Mouse (Mus musculus) WW6 (cell line): Measurements from ENCODE around the gene Asic5.

ENCODE experiments used
- DNase-seq: peaks from one replicate; pipeline ENCODE4 v3.0.0-alpha.2; 2013; ENCODE audit warnings: low read depth, low spot score

Gene Asic5

DNA sequence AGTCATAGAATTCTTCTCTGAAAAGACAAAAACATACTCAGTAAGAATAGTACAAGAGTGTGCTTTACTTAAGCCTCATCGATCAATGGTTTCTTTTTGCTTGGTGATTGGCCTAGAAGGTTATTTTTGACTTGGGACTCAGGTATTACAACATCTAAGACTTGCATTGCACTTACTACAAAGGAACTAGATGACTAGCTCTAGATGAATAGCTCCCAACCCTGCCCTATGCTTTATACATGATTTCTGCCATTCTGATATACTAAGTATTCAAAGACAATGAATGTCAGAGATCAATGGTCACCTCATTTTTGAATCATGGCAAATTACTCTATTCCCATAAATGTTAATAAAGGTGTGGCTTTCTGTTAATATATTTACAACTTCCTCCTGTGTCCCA lies 24.9 kb downstream of the Asic5 start:
- DNase-seq = no peak

- DNase-seq = no peak
Measured at GRCm38 (mm10) chr3:82014148-82014703, 32.1 kb downstream of the Asic5 start.

GRCm38 (mm10) chr3:82022421-82022920 lies 40.4 kb downstream of the Asic5 start:
- DNase-seq = no peak

DNA sequence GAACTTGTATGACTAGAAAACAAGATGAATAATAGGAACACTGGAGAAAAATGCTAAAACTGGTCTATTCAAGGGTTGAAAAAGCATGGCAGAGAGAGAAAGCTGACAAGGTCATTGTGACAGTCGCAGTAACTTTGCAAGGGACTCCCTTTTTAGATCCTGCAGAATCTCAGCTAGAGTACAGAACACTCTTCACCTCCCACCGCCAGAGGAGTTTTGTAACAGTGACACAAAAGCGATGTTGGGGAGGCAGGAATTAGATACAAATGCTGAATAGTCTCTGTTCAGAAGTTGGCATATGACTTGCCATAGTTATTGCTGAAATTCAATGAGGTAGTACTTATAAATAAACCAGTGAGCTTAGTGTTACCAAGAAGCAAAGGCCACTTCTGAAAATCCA lies 41.0 kb downstream of the Asic5 start:
- DNase-seq = no peak

GRCm38 (mm10) chr3:82027286-82027685 lies 45.2 kb downstream of the Asic5 start:
- DNase-seq = no peak

DNA sequence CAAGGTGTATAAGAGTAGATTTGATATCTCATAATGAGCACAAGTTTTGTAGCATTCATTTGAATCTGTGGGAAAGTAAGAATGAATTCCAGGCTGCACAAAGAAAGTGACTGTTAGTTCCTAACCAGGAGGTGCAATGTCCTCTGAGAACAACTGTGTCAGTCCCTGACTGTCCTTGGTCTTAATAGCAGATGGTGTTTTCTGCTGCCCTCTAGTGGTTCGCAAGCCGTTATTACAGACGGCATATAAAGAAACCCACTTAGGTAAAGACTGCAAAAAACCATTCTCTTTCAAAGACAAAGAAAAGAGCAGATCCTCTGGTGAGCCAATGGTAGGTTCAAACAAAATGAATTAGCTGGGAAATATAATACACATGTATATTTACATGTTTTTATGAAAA lies 47.1 kb downstream of the Asic5 start:
- DNase-seq = peak; percentile 7

DNA sequence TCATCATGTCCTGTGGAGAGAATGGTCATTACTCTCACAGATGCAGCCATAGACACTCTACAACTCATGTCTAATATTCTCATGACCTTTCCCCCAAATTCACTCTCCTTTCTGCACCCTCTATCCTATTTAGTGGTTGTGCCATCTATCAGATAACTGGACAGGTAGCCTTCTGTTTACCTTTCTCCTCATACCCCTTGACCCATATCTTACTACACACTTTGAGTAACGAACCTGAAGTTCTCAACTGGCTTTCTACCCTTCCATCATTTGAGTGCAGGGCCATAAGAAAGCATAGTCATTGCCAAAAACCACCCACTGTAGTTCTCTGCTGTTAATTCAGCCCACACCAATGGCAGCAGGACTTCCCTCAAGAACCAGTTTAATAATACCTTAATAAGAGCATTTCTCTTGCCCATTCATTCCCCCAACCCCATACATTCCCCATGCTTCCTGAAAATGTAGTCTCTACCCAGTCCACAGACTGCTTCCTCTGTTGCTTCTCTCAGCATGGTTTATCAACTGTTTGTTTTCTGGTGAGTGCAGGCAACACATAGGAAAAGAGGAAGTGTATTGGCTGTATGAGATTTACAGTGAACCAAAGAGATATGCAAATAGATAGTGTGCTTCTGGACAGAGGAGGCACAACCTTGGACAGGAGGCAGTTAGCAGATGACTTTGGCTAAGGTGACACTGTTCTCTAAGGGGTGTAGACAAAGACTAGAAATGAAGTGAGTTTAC lies 48.1 kb downstream of the Asic5 start:
- DNase-seq = no peak

DNA sequence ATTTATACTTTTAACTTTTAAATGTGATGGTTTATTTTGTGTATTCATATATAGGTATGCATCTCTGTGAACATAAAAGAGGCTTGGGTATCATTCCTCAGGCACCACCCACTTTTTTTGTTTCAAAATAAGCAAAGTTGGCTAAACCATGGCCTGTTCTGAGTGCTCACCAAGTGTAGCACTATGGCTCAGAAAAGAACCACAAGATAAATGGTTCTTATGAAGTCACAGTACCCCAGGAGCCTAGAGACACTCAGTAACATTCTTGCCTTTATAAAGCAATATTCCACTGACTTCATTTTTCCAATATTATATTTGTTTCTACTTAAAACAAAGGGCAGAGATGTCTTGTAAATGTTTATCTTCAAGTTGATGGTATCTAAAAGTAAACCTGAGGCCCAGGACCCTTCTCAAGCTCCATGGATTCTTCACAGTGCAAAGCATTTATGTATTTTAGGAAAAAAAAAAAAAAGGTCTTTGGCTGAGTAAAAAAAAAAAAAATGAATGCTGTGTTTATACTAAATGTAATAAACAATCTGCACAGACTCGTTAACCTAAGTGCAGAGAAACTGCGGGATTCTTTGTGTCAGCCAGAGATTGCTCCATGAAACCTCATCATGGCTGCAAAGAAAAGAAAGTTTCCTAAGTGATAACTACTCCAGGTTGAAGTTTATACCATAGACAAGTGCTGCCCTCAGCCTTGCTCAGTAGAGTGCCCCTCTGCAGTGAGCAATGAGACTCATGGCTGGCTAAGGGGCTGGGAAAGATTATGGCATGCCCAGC lies 54.4 kb downstream of the Asic5 start:
- no peak for DNase-seq

DNA sequence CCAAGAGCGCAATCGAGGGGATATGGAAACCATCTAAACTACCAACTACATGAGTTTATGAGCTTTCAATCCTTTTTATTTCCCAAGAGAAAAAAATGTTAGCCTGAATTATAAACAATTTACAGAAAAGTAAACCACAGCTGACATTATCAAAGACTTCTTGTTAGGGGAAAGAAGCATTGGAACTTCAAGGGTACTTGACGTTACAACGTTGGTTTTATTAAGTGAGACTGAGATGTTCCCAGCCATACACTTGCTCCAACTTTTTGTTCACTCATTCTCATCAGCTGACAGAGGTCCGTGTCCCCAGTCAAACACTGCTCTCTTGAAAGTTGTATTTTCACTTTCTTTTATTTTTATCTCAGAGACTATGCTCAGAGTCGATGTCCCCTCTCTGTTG lies 61.6 kb downstream of the Asic5 start:
- no peak for DNase-seq

- DNase-seq = no peak
Measured at GRCm38 (mm10) chr3:82044902-82045301, 62.8 kb downstream of the Asic5 start.

- no peak for DNase-seq
Measured at GRCm38 (mm10) chr3:82046087-82046486, 64.0 kb downstream of the Asic5 start.

DNA sequence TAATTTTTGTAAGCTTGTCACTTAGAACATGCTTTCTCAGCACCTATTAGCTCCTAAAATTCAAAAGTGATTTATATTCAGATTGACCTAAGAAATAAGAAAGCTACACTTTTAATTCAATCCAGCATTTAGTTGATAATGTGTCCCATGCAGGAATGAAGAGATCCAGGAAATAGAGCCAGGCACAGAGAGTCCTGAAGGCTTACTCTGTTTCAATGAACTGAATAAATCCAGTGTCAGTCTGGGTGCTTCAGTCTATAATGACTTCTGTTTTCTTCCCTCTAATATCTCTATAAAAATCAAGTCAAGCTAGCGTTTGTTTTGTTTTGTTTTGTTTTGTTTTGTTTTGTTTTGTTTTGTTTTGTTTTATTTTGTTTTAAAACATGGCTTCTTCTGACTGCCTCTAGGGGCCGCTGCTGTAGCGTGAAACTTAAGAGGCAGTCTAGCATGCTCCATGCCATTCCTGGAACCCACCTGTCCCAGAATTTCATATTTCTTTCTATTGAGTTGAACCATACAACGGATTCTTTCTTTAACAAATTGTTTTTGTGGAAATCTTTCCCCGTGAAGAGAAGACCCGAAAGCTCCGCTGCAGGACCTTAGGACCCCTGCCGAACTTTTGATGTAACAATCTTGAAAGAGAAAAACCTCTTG lies 65.1 kb downstream of the Asic5 start:
- no peak for DNase-seq

DNA sequence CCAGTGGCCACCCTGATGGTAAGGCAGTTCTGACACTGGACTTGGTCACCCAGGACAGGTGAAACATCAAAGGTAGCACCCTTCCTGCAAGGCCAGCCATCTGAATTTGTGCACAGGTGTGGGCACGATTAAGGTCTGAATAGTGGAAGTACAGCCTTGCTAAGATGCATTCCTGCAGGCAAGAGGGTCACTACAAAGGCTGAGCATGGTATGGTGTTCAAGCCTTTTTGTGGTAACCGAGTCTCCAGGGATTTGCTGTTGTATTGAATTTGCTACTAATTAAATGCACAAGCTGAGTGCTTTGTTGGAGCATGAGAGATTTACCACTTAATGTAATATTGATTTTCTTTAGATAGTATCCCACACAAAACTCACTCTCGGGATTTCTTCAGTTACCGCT lies 66.0 kb downstream of the Asic5 start:
- DNase-seq = no peak

DNA sequence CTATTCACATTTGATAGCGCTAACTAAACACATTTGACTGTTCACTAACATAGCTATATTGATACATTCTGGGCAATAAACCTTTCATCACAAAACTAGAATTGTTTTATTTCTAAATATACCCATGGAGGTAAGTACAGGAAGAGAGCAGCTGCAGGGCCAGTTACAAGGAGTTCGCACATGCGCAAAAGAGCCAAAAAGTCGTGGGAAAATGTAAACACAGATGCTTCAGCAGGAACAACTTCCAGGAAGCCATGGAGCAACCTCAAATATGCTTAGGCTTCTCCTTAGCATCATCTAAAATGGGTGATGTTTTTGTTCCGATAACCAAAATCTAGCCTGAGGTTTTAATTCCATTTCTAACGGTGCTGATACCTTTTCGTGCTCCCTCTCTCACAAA lies 66.6 kb downstream of the Asic5 start:
- DNase-seq = no peak

DNA sequence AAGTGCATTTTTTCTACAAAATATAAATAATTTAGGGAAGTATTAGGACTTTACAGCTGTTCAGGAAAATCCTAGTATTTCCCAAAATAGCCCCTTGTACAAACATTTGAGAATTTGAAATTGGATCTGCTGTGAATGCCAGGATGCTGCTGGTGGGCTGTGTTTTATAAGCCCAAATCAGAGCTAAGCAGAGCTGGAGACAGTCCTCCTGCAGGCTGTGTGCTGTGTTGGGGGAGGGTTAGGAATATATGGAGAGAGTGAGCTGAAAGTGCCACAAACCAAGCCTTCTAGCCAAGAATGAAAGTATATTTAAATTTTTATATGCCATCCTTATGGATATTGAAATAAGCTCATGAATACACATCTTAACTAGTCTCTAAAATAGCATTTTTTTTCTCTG lies 69.4 kb downstream of the Asic5 start:
- DNase-seq = no peak

- DNase-seq = no peak
Measured at GRCm38 (mm10) chr3:82052029-82052428, 69.9 kb downstream of the Asic5 start.

GRCm38 (mm10) chr3:82054283-82054974 lies 72.3 kb downstream of the Asic5 start:
- DNase-seq = no peak

DNA sequence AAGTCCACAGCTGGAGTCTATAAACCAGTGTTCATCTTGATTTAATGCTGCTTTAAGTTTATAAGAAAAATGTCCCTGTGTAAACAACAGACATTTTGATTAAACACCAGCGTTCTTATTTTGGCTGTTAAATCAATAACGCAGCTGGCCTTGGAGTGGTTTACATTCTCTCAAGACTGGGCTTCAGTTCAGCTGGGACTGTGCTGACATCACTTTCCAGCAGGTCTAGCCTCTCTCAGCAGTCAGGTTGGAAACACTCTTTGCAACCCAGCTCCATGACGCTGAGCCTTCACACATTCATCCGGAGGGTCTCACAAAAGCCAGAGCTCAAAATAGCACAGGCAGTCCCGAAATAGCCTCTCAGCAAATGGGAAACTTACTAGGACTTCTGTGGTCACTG lies 75.1 kb downstream of the Asic5 start:
- DNase-seq = no peak

GRCm38 (mm10) chr3:82061402-82062180 lies 79.5 kb downstream of the Asic5 start:
- DNase-seq = no peak

DNA sequence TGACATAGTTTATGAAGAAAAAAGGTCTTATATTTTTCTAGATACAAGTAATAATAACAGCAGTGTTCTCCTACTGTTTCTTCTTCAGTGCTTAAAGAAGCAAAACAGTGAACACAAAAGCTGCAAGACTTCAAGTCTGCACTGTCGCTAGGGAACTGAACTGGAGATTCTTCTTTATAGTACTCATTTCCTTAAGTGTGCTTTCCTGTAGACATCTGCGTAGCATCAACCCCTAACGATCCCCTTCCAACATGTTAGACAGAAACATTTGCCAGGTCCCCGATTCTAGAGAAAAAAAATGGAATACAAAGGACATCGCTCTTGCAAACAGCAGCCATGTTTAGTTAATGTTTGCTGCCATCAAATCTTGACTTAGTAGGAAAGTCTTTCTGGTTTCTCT lies 85.7 kb downstream of the Asic5 start:
- no peak for DNase-seq
